Mouse (Mus musculus): Measurements from ENCODE around the gene Olfr768.
"Not testable (repeated sequence)": the region's sequence is repeated elsewhere in the genome, so short reads cannot be mapped to it uniquely, and the experiment has no call there.

The Olfr768 gene

DNA sequence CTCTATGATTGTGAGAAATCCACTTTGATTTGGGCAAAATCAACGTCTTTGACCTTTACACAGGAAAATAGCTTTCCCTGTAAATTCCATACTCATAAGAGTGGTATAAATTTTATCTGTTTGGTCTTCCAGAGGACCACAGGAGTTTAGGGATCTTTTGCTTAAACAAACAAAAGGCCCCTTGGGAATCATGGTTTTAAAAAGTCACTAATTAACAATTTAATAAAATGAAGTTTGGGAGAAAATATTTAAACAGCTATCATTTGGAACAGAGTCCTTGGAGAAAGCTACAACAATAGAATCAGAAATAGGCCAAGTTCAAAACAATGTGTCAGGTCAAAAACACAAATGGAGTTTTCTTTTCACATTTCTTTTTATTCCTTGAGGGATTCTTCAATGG is at the start of gene Olfr768:
Gene Olfr768, minus strand, starts transcription at position 101 of the 400 bp plus-strand sequence.
- no peak for DNase-seq (ENCODE audit: low spot score)

- no peak for DNase-seq (ENCODE audit: low spot score)
These were observed 39.7 kb upstream of the Olfr768 start, which contains the start of gene Olfr770 for GRCm38 (mm10) chr10:129138898-129139297. Gene Olfr770, minus strand, starts transcription at chr10:129138998.

GRCm38 (mm10) chr10:129117761-129118160 is 18.6 kb upstream of the Olfr768 start, which contains the start of gene Olfr769:
Gene Olfr769, minus strand, starts transcription at chr10:129117861.
- no peak for DNase-seq (ENCODE audit: low spot score)

- no peak for DNase-seq (ENCODE audit: low spot score)
These were observed 16.0 kb upstream of the Olfr768 start for GRCm38 (mm10) chr10:129115146-129115545.

DNA sequence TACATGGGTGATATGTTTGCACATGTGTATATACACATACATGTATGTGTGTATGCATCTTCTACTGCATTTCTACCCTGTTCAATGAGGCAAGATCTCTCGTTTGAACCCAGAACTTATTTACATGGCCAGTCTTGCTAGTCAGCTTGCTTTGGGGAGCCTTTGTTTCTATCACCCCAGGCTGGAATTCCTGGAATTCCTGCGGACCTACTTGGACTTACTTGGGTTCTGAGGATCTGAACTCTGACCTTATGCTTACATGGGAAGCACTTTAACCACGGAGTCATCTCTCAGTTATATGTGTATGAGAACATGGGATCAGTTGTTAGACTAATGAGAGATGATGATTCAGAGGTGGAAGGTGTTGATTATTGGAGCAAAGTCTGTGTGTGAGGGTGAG is 2.1 kb upstream of the Olfr768 start:
- no peak for DNase-seq (ENCODE audit: low spot score)

DNA sequence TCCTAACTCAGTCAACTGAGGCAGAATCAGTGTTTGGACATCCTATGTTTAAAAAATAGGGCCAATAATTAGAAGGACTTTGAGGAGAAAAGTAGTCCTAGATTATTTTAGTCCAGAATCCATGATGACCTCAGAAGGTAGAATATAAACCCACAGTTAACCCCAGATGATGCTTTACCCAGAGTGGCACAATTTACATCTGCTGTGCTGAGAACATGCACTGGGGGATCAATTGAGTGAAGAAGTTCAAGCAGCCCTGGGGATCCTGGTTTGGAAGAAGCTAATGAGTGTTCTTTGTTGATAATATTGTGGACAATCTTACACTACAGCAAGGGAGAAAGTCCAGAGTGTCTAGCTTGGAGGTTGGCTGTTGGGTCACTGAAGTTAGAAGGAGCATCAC is 16.4 kb downstream of the Olfr768 start, which contains the start of gene Olfr767:
Gene Olfr767, minus strand, starts transcription at position 101 of the 400 bp plus-strand sequence.
- not testable (repeated sequence) for DNase-seq (ENCODE audit: low spot score)

- no peak for DNase-seq (ENCODE audit: low spot score)
These were observed 30.3 kb downstream of the Olfr768 start, which contains the start of gene Olfr766-ps1 for GRCm38 (mm10) chr10:129068877-129069276. Gene Olfr766-ps1, minus strand, starts transcription at chr10:129068977.

- DNase-seq (ENCODE audit: low spot score), result not testable (repeated sequence)
These were observed 49.3 kb downstream of the Olfr768 start, which contains the start of gene Olfr765 for GRCm38 (mm10) chr10:129049898-129050297. Gene Olfr765, minus strand, starts transcription at chr10:129049998.
